Mouse (Mus musculus): ENCODE measurements around the gene Zfp420. TPM values are rescaled to one million over a fixed set of nuclear protein-coding genes. Genes with fewer than 3 reads are reported as not detected.

Gene Zfp420
- polyA plus RNA-seq, 1 experiment from 2014 or later = 13.8 TPM

Small RNAs within 50 kb of the gene (microRNA-seq; reads per million reads assigned to microRNA genes)
- gene Mir7668 = not detected

Other genes starting within 250 kb of the Zfp420 start
- gene Catsperg2, start 132.9 kb upstream of the Zfp420 start, polyA plus RNA-seq (2015; fragmentation: Nextera tagmentation; extraction: Ambion mirVana) = 0.16 and 0.21 TPM in 2 replicates
- 16.4 and 17.9 TPM in 2 replicates for gene Zfp84, start 91.4 kb upstream of the Zfp420 start, polyA plus RNA-seq (2015; fragmentation: Nextera tagmentation; extraction: Ambion mirVana)
- 14.2 and 14.8 TPM in 2 replicates for gene Zfp30, start 76.0 kb upstream of the Zfp420 start, polyA plus RNA-seq (2015; fragmentation: Nextera tagmentation; extraction: Ambion mirVana)
- gene Zfp790, start 43.9 kb upstream of the Zfp420 start, polyA plus RNA-seq (2015; fragmentation: Nextera tagmentation; extraction: Ambion mirVana) = 22.1 and 24.8 TPM in 2 replicates
- gene Zfp940, start 6.3 kb upstream of the Zfp420 start, polyA plus RNA-seq (2015; fragmentation: Nextera tagmentation; extraction: Ambion mirVana) = 11.7 and 13.7 TPM in 2 replicates
- 13.7 and 15.5 TPM in 2 replicates for gene Zfp27, start 46.6 kb downstream of the Zfp420 start, polyA plus RNA-seq (2015; fragmentation: Nextera tagmentation; extraction: Ambion mirVana)
- gene Zfp383, start 48.2 kb downstream of the Zfp420 start, polyA plus RNA-seq (2015; fragmentation: Nextera tagmentation; extraction: Ambion mirVana) = 7.2 and 7.5 TPM in 2 replicates
- gene Zfp74, start 94.1 kb downstream of the Zfp420 start, polyA plus RNA-seq (2015; fragmentation: Nextera tagmentation; extraction: Ambion mirVana) = 16.6 TPM in 2 replicates
- 5.7 and 6.0 TPM in 2 replicates for gene Zfp568, start 124.0 kb downstream of the Zfp420 start, polyA plus RNA-seq (2015; fragmentation: Nextera tagmentation; extraction: Ambion mirVana)
- gene Zfp14, start 191.4 kb downstream of the Zfp420 start, polyA plus RNA-seq (2015; fragmentation: Nextera tagmentation; extraction: Ambion mirVana) = 9.6 and 10.6 TPM in 2 replicates
- 10.3 and 11.8 TPM in 2 replicates for gene Zfp82, start 212.9 kb downstream of the Zfp420 start, polyA plus RNA-seq (2015; fragmentation: Nextera tagmentation; extraction: Ambion mirVana)
- 1.7 and 3.5 TPM in 2 replicates for gene Gm26920, start 230.4 kb downstream of the Zfp420 start, polyA plus RNA-seq (2015; fragmentation: Nextera tagmentation; extraction: Ambion mirVana)
- gene Zfp566, start 230.5 kb downstream of the Zfp420 start, polyA plus RNA-seq (2015; fragmentation: Nextera tagmentation; extraction: Ambion mirVana) = 19.3 and 20.9 TPM in 2 replicates
- gene Zfp260, start 234.8 kb downstream of the Zfp420 start, polyA plus RNA-seq (2015; fragmentation: Nextera tagmentation; extraction: Ambion mirVana) = 118 and 121 TPM in 2 replicates

All from forebrain, embryonic 13.5 days (tissue).